Mouse (Mus musculus) neural tube, embryonic 15.5 days (tissue): ENCODE results near the gene Gm20388. TPM values are rescaled to one million over a fixed set of nuclear protein-coding genes. Genes with fewer than 3 reads are reported as not detected.

Experiments
- ATAC-seq: fragments of 200-750 bp; cut with Nextera tagmentation; 2 replicates; pipeline ENCODE4 v1.8.0; 2017; ENCODE audit warnings: mild to moderate bottlenecking, moderate TSS enrichment, moderate library complexity; ENCODE audit not compliant: low FRiP score
- H3K27ac ChIP-seq: fragments of 300-500 bp; sonication (generic); replicated peaks from 2 replicates; pipeline ENCODE4 v1.5.1; 2015; ENCODE audit warnings: mild to moderate bottlenecking, inconsistent platforms
- H3K27me3 ChIP-seq: fragments of 300-500 bp; sonication (generic); replicated peaks from 2 replicates; pipeline ENCODE4 v1.6.1; 2015; ENCODE audit warnings: inconsistent platforms
- H3K36me3 ChIP-seq: fragments of 300-500 bp; sonication (generic); 2 replicates; pipeline ENCODE4 v1.6.1; 2015; ENCODE audit warnings: inconsistent platforms
- H3K4me1 ChIP-seq: fragments of 300-500 bp; sonication (generic); 2 replicates; pipeline ENCODE4 v1.6.1; 2015; ENCODE audit warnings: inconsistent platforms
- H3K4me2 ChIP-seq: fragments of 300-500 bp; sonication (generic); 2 replicates; pipeline ENCODE4 v1.6.1; 2015; ENCODE audit warnings: inconsistent platforms, mild to moderate bottlenecking, moderate library complexity
- H3K4me3 ChIP-seq: fragments of 300-500 bp; sonication (generic); replicated peaks from 2 replicates; pipeline ENCODE4 v1.5.1; 2015; ENCODE audit warnings: mild to moderate bottlenecking, inconsistent platforms
- H3K9ac ChIP-seq: fragments of 300-500 bp; sonication (generic); replicated peaks from 2 replicates; pipeline ENCODE4 v1.6.1; 2015; ENCODE audit warnings: mild to moderate bottlenecking, inconsistent platforms
- H3K9me3 ChIP-seq: fragments of 300-500 bp; sonication (generic); replicated peaks from 2 replicates; pipeline ENCODE4 v1.6.1; 2016; ENCODE audit warnings: inconsistent platforms
- WGBS: fragments of 180-500 bp; shearing (Covaris S2); methylation state at CpG from one replicate; pipeline ENCODE4 v1.1.7; 2015; ENCODE audit warnings: mixed read lengths; 5-methylcytosine and 5-hydroxymethylcytosine counted together
- polyA plus RNA-seq: library from polyadenylated mRNA; unstranded; fragments of >200 nt; fragmentation: Nextera tagmentation; extraction: Ambion mirVana; gene quantifications from 2 replicates; pipeline ENCODE4 v1.2.1, GENCODE M21; 2015

Gene Gm20388
- polyA plus RNA-seq, 1 experiment from 2014 or later: not detected

GRCm38 (mm10) chr8:122951456-122951855 lies 3040.8 kb downstream of the Gm20388 start:
- H3K9me3 ChIP-seq: no peaks in the 10 kb centered on the region
- H3K27ac ChIP-seq: no peak overlapping the region
- WGBS: 90% methylated on average over 5 of the region's 5 CpGs
- no peaks in the 10 kb centered on the region for H3K36me3 ChIP-seq
- peaks cover 30% of the 10 kb centered on the region for H3K4me1 ChIP-seq
- H3K4me3 ChIP-seq: no peak overlapping the region
- no peak overlapping the region for H3K4me2 ChIP-seq
- ATAC-seq: no peak
- H3K27me3 ChIP-seq: no peaks in the 10 kb centered on the region
- H3K9ac ChIP-seq: no peak overlapping the region

- peaks cover 25% of the 10 kb centered on the region for H3K4me1 ChIP-seq
- ATAC-seq: no peak
- WGBS: 91% methylated on average over 6 of the region's 6 CpGs
- no peak overlapping the region for H3K27ac ChIP-seq
- H3K27me3 ChIP-seq: no peaks in the 10 kb centered on the region
- H3K9ac ChIP-seq: no peak overlapping the region
- no peak overlapping the region for H3K4me2 ChIP-seq
- H3K4me3 ChIP-seq: no peak overlapping the region
- no peaks in the 10 kb centered on the region for H3K36me3 ChIP-seq
- H3K9me3 ChIP-seq: no peaks in the 10 kb centered on the region
These were observed 3042.4 kb downstream of the Gm20388 start for GRCm38 (mm10) chr8:122953028-122953427.

- Histone ChIP-seq H3K27me3 (no peaks in the 10 kb centered on the region), H3K27ac (no peak overlapping the region), H3K9me3 (no peaks in the 10 kb centered on the region), H3K4me1 (peaks cover 22% of the 10 kb centered on the region), H3K9ac (no peak overlapping the region), H3K36me3 (no peaks in the 10 kb centered on the region), H3K4me3 (no peak overlapping the region), H3K4me2 (no peak overlapping the region)
- 81% methylated on average over 3 of the region's 3 CpGs for WGBS
- no peak for ATAC-seq
These were observed 3043.6 kb downstream of the Gm20388 start for GRCm38 (mm10) chr8:122954090-122954799.

- no peak overlapping the region for H3K9ac ChIP-seq
- H3K9me3 ChIP-seq: no peaks in the 10 kb centered on the region
- H3K27ac ChIP-seq: no peak overlapping the region
- H3K4me2 ChIP-seq: no peak overlapping the region
- no peak for ATAC-seq
- no peaks in the 10 kb centered on the region for H3K27me3 ChIP-seq
- H3K4me1 ChIP-seq: peaks cover 13% of the 10 kb centered on the region; the same call in 1 of the 2 replicates
- H3K4me3 ChIP-seq: no peak overlapping the region
- H3K36me3 ChIP-seq: no peaks in the 10 kb centered on the region
These were observed 3044.6 kb downstream of the Gm20388 start for GRCm38 (mm10) chr8:122955195-122955594.

GRCm38 (mm10) chr8:122955997-122956396 lies 3045.4 kb downstream of the Gm20388 start:
- Histone ChIP-seq H3K4me3 (no peak overlapping the region), H3K4me2 (no peak overlapping the region), H3K9me3 (no peaks in the 10 kb centered on the region), H3K9ac (no peak overlapping the region), H3K27me3 (no peaks in the 10 kb centered on the region), H3K36me3 (no peaks in the 10 kb centered on the region), H3K27ac (no peak overlapping the region), H3K4me1 (peaks cover 20% of the 10 kb centered on the region)
- 88% methylated on average over 3 of the region's 3 CpGs for WGBS
- ATAC-seq: no peak

GRCm38 (mm10) chr8:122960323-122960722 lies 3049.7 kb downstream of the Gm20388 start:
- H3K4me1 ChIP-seq: peaks cover 29% of the 10 kb centered on the region
- ATAC-seq: no peak
- no peak overlapping the region for H3K4me2 ChIP-seq
- H3K36me3 ChIP-seq: no peaks in the 10 kb centered on the region
- H3K27me3 ChIP-seq: no peaks in the 10 kb centered on the region
- no peak overlapping the region for H3K4me3 ChIP-seq
- H3K27ac ChIP-seq: no peak overlapping the region
- WGBS: 86% methylated on average over 5 of the region's 5 CpGs
- no peak overlapping the region for H3K9ac ChIP-seq
- no peaks in the 10 kb centered on the region for H3K9me3 ChIP-seq

- peaks cover 27% of the 10 kb centered on the region for H3K4me1 ChIP-seq
These were observed 3050.3 kb downstream of the Gm20388 start for GRCm38 (mm10) chr8:122960932-122961331.

GRCm38 (mm10) chr8:122961458-122961857 lies 3050.8 kb downstream of the Gm20388 start:
- Histone ChIP-seq H3K4me1 (peaks cover 25% of the 10 kb centered on the region), H3K36me3 (no peaks in the 10 kb centered on the region), H3K9me3 (no peaks in the 10 kb centered on the region), H3K27ac (no peak overlapping the region), H3K27me3 (no peaks in the 10 kb centered on the region), H3K9ac (no peak overlapping the region), H3K4me2 (no peak overlapping the region), H3K4me3 (no peak overlapping the region)
- no peak for ATAC-seq
- 52% methylated on average over 2 of the region's 2 CpGs for WGBS

More at GRCm38 (mm10) chr8:122960932-122961331, 3050.3 kb downstream of the Gm20388 start:
- Histone ChIP-seq H3K27ac (no peak overlapping the region), H3K27me3 (no peaks in the 10 kb centered on the region), H3K9me3 (no peaks in the 10 kb centered on the region), H3K36me3 (no peaks in the 10 kb centered on the region), H3K4me3 (no peak overlapping the region), H3K9ac (no peak overlapping the region), H3K4me2 (no peak overlapping the region)
- 22% methylated on average over 1 of the region's 1 CpGs for WGBS
- ATAC-seq: no peak

GRCm38 (mm10) chr8:122962046-122962445 lies 3051.4 kb downstream of the Gm20388 start:
- Histone ChIP-seq H3K4me2 (no peak overlapping the region), H3K9me3 (no peaks in the 10 kb centered on the region), H3K27ac (no peak overlapping the region), H3K4me3 (no peak overlapping the region), H3K36me3 (no peaks in the 10 kb centered on the region), H3K27me3 (no peaks in the 10 kb centered on the region), H3K4me1 (peaks cover 25% of the 10 kb centered on the region), H3K9ac (no peak overlapping the region)
- 48% methylated on average over 5 of the region's 5 CpGs for WGBS
- no peak for ATAC-seq

- peaks cover 13% of the 10 kb centered on the region for H3K4me1 ChIP-seq
- H3K36me3 ChIP-seq: no peaks in the 10 kb centered on the region
- no peak overlapping the region for H3K9ac ChIP-seq
- no peak overlapping the region for H3K4me3 ChIP-seq
- H3K4me2 ChIP-seq: no peak overlapping the region
- ATAC-seq: no peak
- no peak overlapping the region for H3K27ac ChIP-seq
- H3K27me3 ChIP-seq: no peaks in the 10 kb centered on the region
- no peaks in the 10 kb centered on the region for H3K9me3 ChIP-seq
- 83% methylated on average over 3 of the region's 3 CpGs for WGBS
These were observed 3056.0 kb downstream of the Gm20388 start for GRCm38 (mm10) chr8:122966638-122967037.

- H3K27me3 ChIP-seq: no peaks in the 10 kb centered on the region
- H3K4me2 ChIP-seq: no peak overlapping the region
- no peaks in the 10 kb centered on the region for H3K36me3 ChIP-seq
- no peak overlapping the region for H3K9ac ChIP-seq
- no peak overlapping the region for H3K27ac ChIP-seq
- H3K4me3 ChIP-seq: no peak overlapping the region
- no peaks in the 10 kb centered on the region for H3K9me3 ChIP-seq
- no peak for ATAC-seq
- H3K4me1 ChIP-seq: peaks cover 4% of the 10 kb centered on the region; the same call in 1 of the 2 replicates
- 93% methylated on average over 3 of the region's 3 CpGs for WGBS
These were observed 3057.5 kb downstream of the Gm20388 start for GRCm38 (mm10) chr8:122968145-122968544.

GRCm38 (mm10) chr8:122969964-122970620 lies 3059.5 kb downstream of the Gm20388 start:
- Histone ChIP-seq H3K27ac (0 out of 2 replicates have a peak overlapping the region, but pooled peaks have one; percentile 9), H3K9me3 (no peaks in the 10 kb centered on the region), H3K4me2 (no peak overlapping the region), H3K4me3 (no peak overlapping the region), H3K9ac (no peak overlapping the region), H3K4me1 (no peaks in the 10 kb centered on the region; the same call in 1 of the 2 replicates), H3K36me3 (no peaks in the 10 kb centered on the region), H3K27me3 (no peaks in the 10 kb centered on the region)
- WGBS: 85% methylated on average over 3 of the region's 3 CpGs
- no peak for ATAC-seq
